Mouse (Mus musculus) bone marrow, adult 2 months (tissue): ENCODE results near the gene Tjp1.

ENCODE experiments used
- CTCF ChIP-seq: fragments of 200-500 bp; IDR thresholded peaks from 2 replicates; pipeline ENCODE4 v1.5.1; 2011; ENCODE audit warnings: low read length, control low read depth; ENCODE audit not compliant: control insufficient read depth, insufficient read depth
- POLR2A ChIP-seq: fragments of 200-500 bp; IDR thresholded peaks from 2 replicates; pipeline ENCODE4 v1.6.1; 2011; ENCODE audit warnings: low read depth, mild to moderate bottlenecking, control low read depth, low read length, borderline replicate concordance; ENCODE audit not compliant: control insufficient read depth

- TF ChIP-seq CTCF (no peak), POLR2A (no peak)
Measured at GRCm38 (mm10) chr7:65450158-65450557, 77.4 kb downstream of the Tjp1 start.
